Mouse (Mus musculus): ENCODE results near the gene Gbf1. TPM values are rescaled to one million over a fixed set of nuclear protein-coding genes. Genes with fewer than 3 reads are reported as not detected.
A peak's percentile ranks its signal among the peaks of the same experiment; 100 is the strongest.
"Not testable (repeated sequence)": the region's sequence is repeated elsewhere in the genome, so short reads cannot be mapped to it uniquely, and the experiment has no call there.

Gene Gbf1
- total RNA-seq, 2 experiments from 2014 or later, result 23.4 to 48.7 TPM

- ATAC-seq (replicated peaks; ENCODE audit: low FRiP score, low TSS enrichment, poor library complexity, severe bottlenecking), result no peak
Measured at GRCm38 (mm10) chr19:46215401-46215800, 63.1 kb downstream of the Gbf1 start.

GRCm38 (mm10) chr19:46216716-46217115 is 64.4 kb downstream of the Gbf1 start:
- ATAC-seq (replicated peaks; ENCODE audit: low FRiP score, low TSS enrichment, poor library complexity, severe bottlenecking), result no peak

- not testable (repeated sequence) for ATAC-seq (replicated peaks; ENCODE audit: low FRiP score, low TSS enrichment, poor library complexity, severe bottlenecking)
Measured at GRCm38 (mm10) chr19:46217347-46217746, 65.0 kb downstream of the Gbf1 start.

GRCm38 (mm10) chr19:46220116-46220515 is 67.8 kb downstream of the Gbf1 start:
- no peak for ATAC-seq (replicated peaks; ENCODE audit: low FRiP score, low TSS enrichment, poor library complexity, severe bottlenecking)

- no peak for ATAC-seq (replicated peaks; ENCODE audit: low FRiP score, low TSS enrichment, poor library complexity, severe bottlenecking)
Measured at GRCm38 (mm10) chr19:46223118-46223517, 70.8 kb downstream of the Gbf1 start.

- no peak for ATAC-seq (replicated peaks; ENCODE audit: low FRiP score, low TSS enrichment, poor library complexity, severe bottlenecking)
Measured at GRCm38 (mm10) chr19:46224882-46225281, 72.6 kb downstream of the Gbf1 start.

- ATAC-seq (replicated peaks; ENCODE audit: low FRiP score, low TSS enrichment, poor library complexity, severe bottlenecking), result no peak
Measured at GRCm38 (mm10) chr19:46225506-46225905, 73.2 kb downstream of the Gbf1 start.

- no peak; the same call in 1 of the 2 replicates for ATAC-seq (replicated peaks; ENCODE audit: low FRiP score, low TSS enrichment, poor library complexity, severe bottlenecking)
Measured at GRCm38 (mm10) chr19:46226295-46226694, 74.0 kb downstream of the Gbf1 start.

GRCm38 (mm10) chr19:46227300-46227699 is 75.0 kb downstream of the Gbf1 start:
- 0 out of 2 replicates have a peak, but pooled peaks have one; percentile 26 for ATAC-seq (replicated peaks; ENCODE audit: low FRiP score, low TSS enrichment, poor library complexity, severe bottlenecking)

- ATAC-seq (replicated peaks; ENCODE audit: low FRiP score, low TSS enrichment, poor library complexity, severe bottlenecking), result no peak
Measured at GRCm38 (mm10) chr19:46234450-46234849, 82.1 kb downstream of the Gbf1 start.

GRCm38 (mm10) chr19:46236658-46237057 is 84.3 kb downstream of the Gbf1 start:
- no peak for ATAC-seq (replicated peaks; ENCODE audit: low FRiP score, low TSS enrichment, poor library complexity, severe bottlenecking)

- no peak for ATAC-seq (replicated peaks; ENCODE audit: low FRiP score, low TSS enrichment, poor library complexity, severe bottlenecking)
Measured at GRCm38 (mm10) chr19:46240246-46240645, 87.9 kb downstream of the Gbf1 start.

- ATAC-seq (replicated peaks; ENCODE audit: low FRiP score, low TSS enrichment, poor library complexity, severe bottlenecking), result peak; percentile 77
Measured at GRCm38 (mm10) chr19:46242416-46242815, 90.1 kb downstream of the Gbf1 start.

GRCm38 (mm10) chr19:46244628-46245027 is 92.3 kb downstream of the Gbf1 start:
- ATAC-seq (replicated peaks; ENCODE audit: low FRiP score, low TSS enrichment, poor library complexity, severe bottlenecking), result no peak

GRCm38 (mm10) chr19:46248991-46249390 is 96.7 kb downstream of the Gbf1 start:
- ATAC-seq (replicated peaks; ENCODE audit: low FRiP score, low TSS enrichment, poor library complexity, severe bottlenecking), result no peak

GRCm38 (mm10) chr19:46254163-46254752 is 101.9 kb downstream of the Gbf1 start:
- ATAC-seq (replicated peaks; ENCODE audit: low FRiP score, low TSS enrichment, poor library complexity, severe bottlenecking), result peak; percentile 77; the same call in 1 of the 2 replicates

- no peak for ATAC-seq (replicated peaks; ENCODE audit: low FRiP score, low TSS enrichment, poor library complexity, severe bottlenecking)
Measured at GRCm38 (mm10) chr19:46264762-46265161, 112.5 kb downstream of the Gbf1 start.

- ATAC-seq (replicated peaks; ENCODE audit: low FRiP score, low TSS enrichment, poor library complexity, severe bottlenecking), result peak; percentile 78; the same call in 1 of the 2 replicates
Measured at GRCm38 (mm10) chr19:46275307-46275706, 123.0 kb downstream of the Gbf1 start.

- ATAC-seq (replicated peaks; ENCODE audit: low FRiP score, low TSS enrichment, poor library complexity, severe bottlenecking), result no peak
Measured at GRCm38 (mm10) chr19:46282081-46282849, 130.0 kb downstream of the Gbf1 start.

- no peak for ATAC-seq (replicated peaks; ENCODE audit: low FRiP score, low TSS enrichment, poor library complexity, severe bottlenecking)
Measured at GRCm38 (mm10) chr19:46284686-46285085, 132.4 kb downstream of the Gbf1 start.

- no peak for ATAC-seq (replicated peaks; ENCODE audit: low FRiP score, low TSS enrichment, poor library complexity, severe bottlenecking)
Measured at GRCm38 (mm10) chr19:46285631-46286030, 133.3 kb downstream of the Gbf1 start.

Measured in megakaryocyte-erythroid progenitor cell, adult 5-6 weeks (primary cell).